Mouse (Mus musculus) MEL (cell line): ENCODE results near the gene Egf. TPM values are rescaled to one million over a fixed set of nuclear protein-coding genes. Genes with fewer than 3 reads are reported as not detected.
A peak's percentile ranks its signal among the peaks of the same experiment; 100 is the strongest.

Source experiments
- DNase-seq: peaks from one replicate; pipeline ENCODE4 v3.0.0; 2011; ENCODE audit warnings: low read depth, low spot score
- H3K27ac ChIP-seq: 2 replicates; pipeline ENCODE4 v1.5.1; 2012; ENCODE audit warnings: low read depth, mild to moderate bottlenecking, control low read depth, low read length, moderate library complexity; ENCODE audit not compliant: control insufficient read depth
- H3K27me3 ChIP-seq, 2 experiments: fragments of 150-350 bp in 1 of 2; sonication (generic) in 1 of 2; 2 replicates each; pipeline ENCODE4 v1.6.1; 2012; ENCODE audit warnings: low read length in 2 of 2, mild to moderate bottlenecking in 2 of 2, improper control_type of control experiment in 1 of 2, moderate library complexity in 1 of 2; ENCODE audit not compliant: insufficient read depth in 2 of 2, control insufficient read depth in 1 of 2
- H3K36me3 ChIP-seq, 2 experiments: 2 replicates each; pipeline ENCODE4 v1.6.1; 2012 to 2014; ENCODE audit warnings: low read length in 2 of 2, improper control_type of control experiment in 1 of 2, inconsistent platforms in 1 of 2, mild to moderate bottlenecking in 1 of 2; ENCODE audit not compliant: insufficient read depth in 2 of 2, control insufficient read depth in 1 of 2
- H3K4me1 ChIP-seq, 2 experiments: fragments of 150-350 bp in 1 of 2; sonication (generic) in 1 of 2; 2 replicates each; pipeline ENCODE4 v1.6.1; 2012; ENCODE audit warnings: low read length in 2 of 2, improper control_type of control experiment in 1 of 2, mild to moderate bottlenecking in 1 of 2; ENCODE audit not compliant: insufficient read depth in 2 of 2, control insufficient read depth in 1 of 2
- H3K4me3 ChIP-seq, 2 experiments: fragments of 150-350 bp in 1 of 2; sonication (generic) in 1 of 2; 2 replicates each; pipeline ENCODE4 v1.5.1; 2012; ENCODE audit warnings: low read depth in 2 of 2, low read length in 2 of 2, mild to moderate bottlenecking in 2 of 2, moderate library complexity in 2 of 2, control low read depth in 1 of 2, improper control_type of control experiment in 1 of 2; ENCODE audit not compliant: control insufficient read depth in 1 of 2, insufficient read depth in 1 of 2
- H3K79me2 ChIP-seq: 2 replicates; pipeline ENCODE4 v1.6.1; 2012; ENCODE audit warnings: mild to moderate bottlenecking, low read length, moderate library complexity; ENCODE audit not compliant: control insufficient read depth, poor library complexity, insufficient read depth
- H3K9ac ChIP-seq: 2 replicates; pipeline ENCODE4 v1.6.1; 2012; ENCODE audit warnings: low read depth, mild to moderate bottlenecking, control low read depth, low read length, moderate library complexity; ENCODE audit not compliant: control insufficient read depth, poor library complexity, severe bottlenecking
- H3K9me3 ChIP-seq: fragments of 150-350 bp; sonication (generic); replicated peaks from 2 replicates; pipeline ENCODE4 v1.6.1; 2012; ENCODE audit warnings: mild to moderate bottlenecking, low read length, improper control_type of control experiment, moderate library complexity; ENCODE audit not compliant: insufficient read depth
- CHD1 ChIP-seq: IDR thresholded peaks from 2 replicates; pipeline ENCODE4 v1.6.1; 2012; ENCODE audit warnings: low read depth, mild to moderate bottlenecking, inconsistent platforms, low read length, improper control_type of control experiment
- CTCF ChIP-seq, 3 experiments: IDR thresholded peaks in 2 of 3; conservative IDR thresholded peaks in 1 of 3; 2 replicates each; pipeline ENCODE4 v1.5.1; 2011 to 2012; ENCODE audit warnings: low read length in 3 of 3, low read depth in 2 of 3, mild to moderate bottlenecking in 2 of 3, improper control_type of control experiment in 1 of 3, inconsistent platforms in 1 of 3, mixed read lengths in 1 of 3, moderate library complexity in 1 of 3; ENCODE audit not compliant: control insufficient read depth in 1 of 3, insufficient read depth in 1 of 3, poor library complexity in 1 of 3, severe bottlenecking in 1 of 3
- E2F4 ChIP-seq: IDR thresholded peaks from 2 replicates; pipeline ENCODE4 v1.6.1; 2011; ENCODE audit warnings: low read depth, low read length, improper control_type of control experiment, borderline replicate concordance
- ELF1 ChIP-seq: IDR thresholded peaks from 2 replicates; pipeline ENCODE4 v1.6.1; 2014; ENCODE audit warnings: low read depth, mild to moderate bottlenecking, inconsistent platforms, low read length, improper control_type of control experiment, moderate library complexity
- ETS1 ChIP-seq: IDR thresholded peaks from 2 replicates; pipeline ENCODE4 v1.6.1; 2012; ENCODE audit warnings: low read depth, mild to moderate bottlenecking, inconsistent platforms, low read length, improper control_type of control experiment, moderate library complexity
- GABPA ChIP-seq: IDR thresholded peaks from 2 replicates; pipeline ENCODE4 v1.6.1; 2012; ENCODE audit warnings: low read depth, mild to moderate bottlenecking, inconsistent platforms, low read length, improper control_type of control experiment, moderate library complexity
- HCFC1 ChIP-seq: IDR thresholded peaks from 2 replicates; pipeline ENCODE4 v1.6.1; 2012; ENCODE audit warnings: low read depth, mild to moderate bottlenecking, inconsistent platforms, low read length, improper control_type of control experiment, moderate library complexity
- JUND ChIP-seq: IDR thresholded peaks from 2 replicates; pipeline ENCODE4 v1.6.1; 2011; ENCODE audit warnings: low read depth, mild to moderate bottlenecking, improper control_type of control experiment, low read length
- KAT2A ChIP-seq: conservative IDR thresholded peaks from 2 replicates; pipeline ENCODE4 v1.6.1; 2012; ENCODE audit warnings: low read depth, low read length, improper control_type of control experiment, inconsistent platforms
- MAFK ChIP-seq: IDR thresholded peaks from 2 replicates; pipeline ENCODE4 v1.6.1; 2011; ENCODE audit warnings: low read depth, mild to moderate bottlenecking, low read length, improper control_type of control experiment, borderline replicate concordance
- MYC ChIP-seq: IDR thresholded peaks from 2 replicates; pipeline ENCODE4 v1.6.1; 2011; ENCODE audit warnings: low read depth, mild to moderate bottlenecking, low read length, improper control_type of control experiment, moderate library complexity
- NELFE ChIP-seq: IDR thresholded peaks from 2 replicates; pipeline ENCODE4 v1.6.1; 2011; ENCODE audit warnings: low read depth, low read length, improper control_type of control experiment
- NRF1 ChIP-seq: IDR thresholded peaks from 2 replicates; pipeline ENCODE4 v1.6.1; 2014; ENCODE audit warnings: low read depth, mild to moderate bottlenecking, inconsistent platforms, low read length, improper control_type of control experiment, moderate library complexity; ENCODE audit not compliant: poor library complexity, insufficient read depth, severe bottlenecking
- POLR2A ChIP-seq, 2 experiments: IDR thresholded peaks; 2 replicates each; pipeline ENCODE4 v1.6.1; 2011 to 2012; ENCODE audit warnings: low read length in 2 of 2, mild to moderate bottlenecking in 2 of 2, control low read depth in 1 of 2, improper control_type of control experiment in 1 of 2, low read depth in 1 of 2, moderate library complexity in 1 of 2; ENCODE audit not compliant: control insufficient read depth in 1 of 2, insufficient read depth in 1 of 2, poor library complexity in 1 of 2
- POLR2AphosphoS2 ChIP-seq: IDR thresholded peaks from 2 replicates; pipeline ENCODE4 v1.6.1; 2011; ENCODE audit warnings: low read length, improper control_type of control experiment
- POLR2AphosphoS5 ChIP-seq: IDR thresholded peaks from 2 replicates; pipeline ENCODE4 v1.6.1; 2012; ENCODE audit warnings: low read depth, borderline replicate concordance, mild to moderate bottlenecking, inconsistent platforms, low read length, moderate library complexity, mixed read lengths
- RAD21 ChIP-seq: IDR thresholded peaks from 2 replicates; pipeline ENCODE4 v1.6.1; 2011; ENCODE audit warnings: mild to moderate bottlenecking, low read depth, low read length, improper control_type of control experiment
- RCOR1 ChIP-seq: IDR thresholded peaks from 2 replicates; pipeline ENCODE4 v1.6.1; 2012; ENCODE audit warnings: low read depth, mild to moderate bottlenecking, inconsistent platforms, low read length, improper control_type of control experiment
- SIN3A ChIP-seq: IDR thresholded peaks from 2 replicates; pipeline ENCODE4 v1.6.1; 2012; ENCODE audit warnings: low read length, improper control_type of control experiment, inconsistent platforms
- SMC3 ChIP-seq: IDR thresholded peaks from 2 replicates; pipeline ENCODE4 v1.6.1; 2011; ENCODE audit warnings: low read depth, low read length, improper control_type of control experiment
- TAL1 ChIP-seq: IDR thresholded peaks from 2 replicates; pipeline ENCODE4 v1.6.1; 2012; ENCODE audit warnings: mild to moderate bottlenecking, inconsistent platforms, low read length, moderate library complexity, mixed read lengths
- TBP ChIP-seq: IDR thresholded peaks from 2 replicates; pipeline ENCODE4 v1.8.0; 2011; ENCODE audit warnings: low read depth, low read length, improper control_type of control experiment
- USF2 ChIP-seq, 2 experiments: IDR thresholded peaks; 2 replicates each; pipeline ENCODE4 v1.6.1; 2011 to 2012; ENCODE audit warnings: improper control_type of control experiment in 2 of 2, low read length in 2 of 2, borderline replicate concordance in 1 of 2, inconsistent platforms in 1 of 2, low read depth in 1 of 2, mild to moderate bottlenecking in 1 of 2; ENCODE audit not compliant: insufficient read depth in 1 of 2
- ZC3H11A ChIP-seq: IDR thresholded peaks from 2 replicates; pipeline ENCODE4 v1.6.1; 2012; ENCODE audit warnings: low read depth, mild to moderate bottlenecking, inconsistent platforms, low read length, improper control_type of control experiment
- ZNF384 ChIP-seq: IDR thresholded peaks from 2 replicates; pipeline ENCODE4 v1.6.1; 2012; ENCODE audit warnings: low read depth, mild to moderate bottlenecking, inconsistent platforms, low read length, improper control_type of control experiment
- polyA plus RNA-seq, 2 experiments: library from polyadenylated mRNA; stranded (reverse) in 1 of 2; unstranded in 1 of 2; fragments of >175 nt in 1 of 2; fragments of >200 nt in 1 of 2; gene quantifications; 2 replicates each; pipeline versions ENCODE4 v1.2.1 to v1.2.4; 2012; ENCODE audit warnings: low replicate concordance in 2 of 2, low read depth in 1 of 2; ENCODE audit not compliant: insufficient read length in 2 of 2, insufficient read depth in 1 of 2, missing spikeins in 1 of 2
- total RNA-seq: library from RNA; depleted of rRNA; stranded (reverse); fragments of 300-350 nt; gene quantifications from 2 replicates; pipeline ENCODE4 v1.2.3, GENCODE M21; 2012

Gene Egf
- total and polyA plus RNA-seq, 3 experiments, result 1.5 to 3.1 TPM; not detected in 1

DNA sequence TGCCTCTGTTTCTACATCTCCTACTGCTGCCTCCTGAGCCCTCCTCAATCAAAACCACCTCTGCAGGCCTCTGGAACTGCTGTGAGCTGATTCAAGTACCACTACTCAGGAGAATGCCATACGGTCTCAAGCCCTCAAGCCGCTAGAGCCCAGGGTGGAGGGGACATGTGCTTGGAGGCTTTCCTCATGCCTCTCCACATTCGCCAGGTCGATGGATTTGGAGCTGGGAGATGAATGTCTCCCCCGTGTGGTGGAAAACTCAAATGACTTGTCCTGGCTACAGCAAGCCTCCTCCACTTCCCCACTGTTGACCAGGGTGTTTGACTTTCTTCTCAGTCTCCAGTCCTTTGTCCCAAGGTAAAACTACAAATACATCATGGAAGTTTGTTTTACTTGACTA lies 47.0 kb downstream of the Egf start:
- Histone ChIP-seq H3K27ac (no peak overlapping the region), H3K79me2 (no peaks in the 10 kb centered on the region), H3K27me3 (no peaks in the 10 kb centered on the region), H3K9me3 (no peaks in the 10 kb centered on the region), H3K4me3 (no peak overlapping the region), H3K36me3 (no peaks in the 10 kb centered on the region), H3K4me1 (no peaks in the 10 kb centered on the region), H3K9ac (no peak overlapping the region)
- no peak for TF ChIP-seq SIN3A
- no peak for TF ChIP-seq MAFK
- TF ChIP-seq POLR2AphosphoS2, result no peak
- TF ChIP-seq POLR2A (IDR thresholded peaks at IDR 0.05; ENCODE audit: control insufficient read depth in 1 of 2, insufficient read depth in 1 of 2, low read depth in 1 of 2, low read length in 2 of 2, poor library complexity in 1 of 2), result no peak
- no peak for TF ChIP-seq GABPA
- TF ChIP-seq POLR2AphosphoS5, result no peak
- TF ChIP-seq USF2 (IDR thresholded peaks at IDR 0.05; ENCODE audit: borderline replicate concordance in 1 of 2, insufficient read depth in 1 of 2, low read depth in 1 of 2, low read length in 2 of 2), result no peak
- TF ChIP-seq TBP, result no peak
- TF ChIP-seq CHD1, result no peak
- no peak for TF ChIP-seq HCFC1
- TF ChIP-seq NELFE, result no peak
- no peak for TF ChIP-seq JUND
- no peak for TF ChIP-seq MYC
- no peak for TF ChIP-seq NRF1
- no peak for TF ChIP-seq ETS1
- no peak for TF ChIP-seq ZNF384
- TF ChIP-seq TAL1, result no peak
- TF ChIP-seq CTCF (IDR thresholded peaks at IDR 0.05 in 2 of 3, conservative IDR thresholded peaks at IDR 0.05 in 1 of 3; ENCODE audit: control insufficient read depth in 1 of 3, insufficient read depth in 1 of 3, low read depth in 2 of 3, low read length in 3 of 3, poor library complexity in 1 of 3, severe bottlenecking in 1 of 3), result peak; percentile 62 to 73 (median 71)
- TF ChIP-seq KAT2A, result no peak
- peak; percentile 58 for TF ChIP-seq RAD21
- TF ChIP-seq ELF1, result no peak
- TF ChIP-seq ZC3H11A, result peak; percentile 34
- no peak for TF ChIP-seq E2F4
- peak; percentile 79 for TF ChIP-seq SMC3
- TF ChIP-seq RCOR1, result no peak
- DNase-seq, result peak; percentile 75
